Mouse (Mus musculus): ENCODE results near the gene 4930426L09Rik. TPM values are rescaled to one million over a fixed set of nuclear protein-coding genes. Genes with fewer than 3 reads are reported as not detected.

The 4930426L09Rik gene
- total and polyA plus RNA-seq, 2 experiments from 2014 or later, result 0.36 to 4.1 TPM

- H3K4me3 ChIP-seq (ENCODE audit: low read depth, low read length), result no peak overlapping the region
- peaks cover 16% of the 10 kb centered on the region for H3K4me1 ChIP-seq (ENCODE audit: control insufficient read depth, insufficient read depth)
- WGBS, result 55% methylated on average over 10 of the region's 10 CpGs
- TF ChIP-seq CTCF (IDR thresholded peaks at IDR 0.05; ENCODE audit: low read depth), result no peak
- TF ChIP-seq EP300 (IDR thresholded peaks at IDR 0.05; ENCODE audit: low read depth), result no peak
- no peak overlapping the region for H3K27ac ChIP-seq (ENCODE audit: low read depth)
- no peak overlapping the region for H3K9ac ChIP-seq (replicated peaks; ENCODE audit: low read depth, low read length)
- peaks cover 6% of the 10 kb centered on the region for H3K9me3 ChIP-seq (replicated peaks; ENCODE audit: control insufficient read depth, low read length)
- no peaks in the 10 kb centered on the region for H3K27me3 ChIP-seq (ENCODE audit: control insufficient read depth, insufficient read depth, low read length)
- no peak for ATAC-seq (ENCODE audit: insufficient read depth, low read depth)
- no peak for DNase-seq (ENCODE audit: low spot score)
- H3K36me3 ChIP-seq (replicated peaks; ENCODE audit: control insufficient read depth, insufficient read depth, low read length), result 0 out of 2 replicates have a peak, but pooled peaks cover 7% of the 10 kb centered on the region
- no peak overlapping the region for H3K4me2 ChIP-seq (ENCODE audit: low read depth, low read length)
These were observed 20.8 kb upstream of the 4930426L09Rik start for GRCm38 (mm10) chr2:18977201-18977805.

GRCm38 (mm10) chr2:18979046-18979445 is 19.1 kb upstream of the 4930426L09Rik start:
- ATAC-seq (ENCODE audit: insufficient read depth, low read depth) (no peak), DNase-seq (ENCODE audit: low spot score) (no peak)
- Histone ChIP-seq H3K9me3 (replicated peaks; ENCODE audit: control insufficient read depth, low read length) (no peaks in the 10 kb centered on the region), H3K4me3 (ENCODE audit: low read depth, low read length) (no peak overlapping the region), H3K4me2 (ENCODE audit: low read depth, low read length) (no peak overlapping the region), H3K9ac (replicated peaks; ENCODE audit: low read depth, low read length) (no peak overlapping the region), H3K36me3 (replicated peaks; ENCODE audit: control insufficient read depth, insufficient read depth, low read length) (no peaks in the 10 kb centered on the region), H3K27me3 (ENCODE audit: control insufficient read depth, insufficient read depth, low read length) (no peaks in the 10 kb centered on the region), H3K27ac (ENCODE audit: low read depth) (no peak overlapping the region), H3K4me1 (ENCODE audit: control insufficient read depth, insufficient read depth) (peaks cover 16% of the 10 kb centered on the region)
- 61% methylated on average over 4 of the region's 4 CpGs for WGBS
- no peak for TF ChIP-seq CTCF (IDR thresholded peaks at IDR 0.05; ENCODE audit: low read depth)
- no peak for TF ChIP-seq EP300 (IDR thresholded peaks at IDR 0.05; ENCODE audit: low read depth)

- no peak overlapping the region for H3K9ac ChIP-seq (replicated peaks; ENCODE audit: low read depth, low read length)
- H3K27ac ChIP-seq (ENCODE audit: low read depth), result no peak overlapping the region
- H3K4me3 ChIP-seq (ENCODE audit: low read depth, low read length), result no peak overlapping the region
- no peaks in the 10 kb centered on the region for H3K9me3 ChIP-seq (replicated peaks; ENCODE audit: control insufficient read depth, low read length)
- WGBS, result 84% methylated on average over 7 of the region's 7 CpGs
- TF ChIP-seq CTCF (IDR thresholded peaks at IDR 0.05; ENCODE audit: low read depth) (no peak), EP300 (IDR thresholded peaks at IDR 0.05; ENCODE audit: low read depth) (no peak)
- DNase-seq (ENCODE audit: low spot score) (no peak), ATAC-seq (ENCODE audit: insufficient read depth, low read depth) (no peak)
- H3K36me3 ChIP-seq (replicated peaks; ENCODE audit: control insufficient read depth, insufficient read depth, low read length), result no peaks in the 10 kb centered on the region
- no peaks in the 10 kb centered on the region for H3K27me3 ChIP-seq (ENCODE audit: control insufficient read depth, insufficient read depth, low read length)
- H3K4me2 ChIP-seq (ENCODE audit: low read depth, low read length), result no peak overlapping the region
- H3K4me1 ChIP-seq (ENCODE audit: control insufficient read depth, insufficient read depth), result peaks cover 16% of the 10 kb centered on the region
These were observed 18.5 kb upstream of the 4930426L09Rik start for GRCm38 (mm10) chr2:18979675-18980074.

- whole genome bisulfite sequencing, result 77% methylated on average over 6 of the region's 6 CpGs
- Histone ChIP-seq H3K9ac (replicated peaks; ENCODE audit: low read depth, low read length) (no peak overlapping the region), H3K27me3 (ENCODE audit: control insufficient read depth, insufficient read depth, low read length) (no peaks in the 10 kb centered on the region), H3K4me3 (ENCODE audit: low read depth, low read length) (no peak overlapping the region), H3K36me3 (replicated peaks; ENCODE audit: control insufficient read depth, insufficient read depth, low read length) (no peaks in the 10 kb centered on the region), H3K4me2 (ENCODE audit: low read depth, low read length) (no peak overlapping the region), H3K27ac (ENCODE audit: low read depth) (no peak overlapping the region), H3K9me3 (replicated peaks; ENCODE audit: control insufficient read depth, low read length) (no peaks in the 10 kb centered on the region), H3K4me1 (ENCODE audit: control insufficient read depth, insufficient read depth) (peaks cover under 1% of the 10 kb centered on the region)
- ATAC-seq (ENCODE audit: insufficient read depth, low read depth) (no peak), DNase-seq (ENCODE audit: low spot score) (no peak)
- no peak for TF ChIP-seq EP300 (IDR thresholded peaks at IDR 0.05; ENCODE audit: low read depth)
These were observed 15.6 kb upstream of the 4930426L09Rik start for GRCm38 (mm10) chr2:18982581-18982980.

- TF ChIP-seq CTCF (IDR thresholded peaks at IDR 0.05; ENCODE audit: low read depth), result no peak
- TF ChIP-seq EP300 (IDR thresholded peaks at IDR 0.05; ENCODE audit: low read depth), result no peak
- Histone ChIP-seq H3K27ac (ENCODE audit: low read depth) (no peak overlapping the region), H3K4me1 (ENCODE audit: control insufficient read depth, insufficient read depth) (no peaks in the 10 kb centered on the region), H3K9me3 (replicated peaks; ENCODE audit: control insufficient read depth, low read length) (no peaks in the 10 kb centered on the region), H3K4me2 (ENCODE audit: low read depth, low read length) (no peak overlapping the region), H3K27me3 (ENCODE audit: control insufficient read depth, insufficient read depth, low read length) (no peaks in the 10 kb centered on the region), H3K36me3 (replicated peaks; ENCODE audit: control insufficient read depth, insufficient read depth, low read length) (no peaks in the 10 kb centered on the region), H3K4me3 (ENCODE audit: low read depth, low read length) (no peak overlapping the region), H3K9ac (replicated peaks; ENCODE audit: low read depth, low read length) (no peak overlapping the region)
- ATAC-seq (ENCODE audit: insufficient read depth, low read depth) (no peak), DNase-seq (ENCODE audit: low spot score) (no peak)
These were observed 14.6 kb upstream of the 4930426L09Rik start for GRCm38 (mm10) chr2:18983546-18983945.
